9 mouse cellular contexts compared by ENCODE assay signal in the genomic region with DNA sequence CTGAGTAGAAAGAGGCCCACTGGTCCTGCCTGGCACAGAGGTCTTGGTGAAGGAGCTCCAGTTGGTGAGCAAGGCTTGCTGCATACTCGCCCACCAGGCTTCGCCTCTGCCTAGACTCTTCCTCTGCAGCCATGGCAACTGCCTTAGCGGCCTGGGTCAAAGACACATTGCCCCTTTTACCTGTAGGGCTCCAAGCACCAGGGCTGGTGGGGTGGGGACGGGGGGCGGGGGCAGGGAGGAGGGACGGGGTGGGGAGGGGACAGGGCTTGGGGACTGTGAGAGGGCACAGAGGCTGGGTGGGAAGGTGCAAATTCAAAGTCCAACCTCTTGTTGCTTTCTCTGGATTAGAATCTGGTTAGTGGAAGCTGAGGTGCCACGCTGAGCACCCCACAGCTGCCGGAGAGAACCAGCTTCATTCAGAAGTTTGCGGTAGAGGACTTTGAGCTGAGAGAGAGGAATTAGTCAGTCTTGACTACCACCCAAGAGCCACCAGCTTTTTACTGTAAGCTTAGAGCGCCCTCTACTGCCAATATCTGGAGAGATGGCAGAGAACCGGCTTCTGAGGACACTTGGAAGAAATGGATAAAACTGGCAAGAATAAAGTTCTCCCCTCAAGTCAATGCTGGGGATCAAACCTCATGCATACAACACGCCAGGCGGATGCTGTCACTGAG. TPM values are rescaled to one million over a fixed set of nuclear protein-coding genes. Genes with fewer than 3 reads are reported as not detected.
A peak's percentile ranks its signal among the peaks of the same experiment; 100 is the strongest.
DNase-seq lines count a peak whose midpoint lies in the region; ATAC-seq lines count a peak whose summit lies in the region.
"Had no signal": no experiment of that assay in that cellular context is flagged by ENCODE, and none has a peak within 500 bp of the region (broad histone marks: within the 10 kb centered on the region; RNA-seq: fewer than 3 reads in every experiment).

No protein-coding gene starts in this region.

- no peaks in the 10 kb centered on the region for H3K4me1 ChIP-seq in midbrain, embryonic 15.5 days

- WGBS in midbrain, embryonic 15.5 days = 20% methylated on average over 13 of the region's 13 CpGs

- no peaks in the 10 kb centered on the region for H3K9me3 ChIP-seq in midbrain, embryonic 15.5 days

- H3K4me2 ChIP-seq in midbrain, embryonic 15.5 days = no peak overlapping the region

- no peak overlapping the region for H3K4me3 ChIP-seq in midbrain, embryonic 15.5 days
- H3K4me3 ChIP-seq: erythroblast, embryonic 14.5 days had no signal

- no peaks in the 10 kb centered on the region for H3K36me3 ChIP-seq in midbrain, embryonic 15.5 days (replicated peaks)

- ATAC-seq in granulocyte monocyte progenitor cell, adult 5-6 weeks (replicated peaks; ENCODE audit: poor library complexity, severe bottlenecking) = peak; percentile 81
- peak; percentile 75 for ATAC-seq in midbrain, embryonic 15.5 days (replicated peaks)

- DNase-seq in 416B (ENCODE audit: low read depth) = peak; percentile 86
- peak; percentile 73 for DNase-seq in ZHBTc4 (ENCODE audit: low read depth, low spot score)
- DNase-seq in embryo, embryonic 11.5 days (ENCODE audit: low read depth, low spot score) = peak; percentile 69
- peak; percentile 59 for DNase-seq in kidney, adult 18-20 months
- peak; percentile 68 for DNase-seq in left cerebral cortex, postnatal 4 days
- DNase-seq in telencephalon, adult 2 months (ENCODE audit: low read depth, low spot score) = peak; percentile 73

- no peak overlapping the region for H3K9ac ChIP-seq in midbrain, embryonic 15.5 days

- H3K27me3 ChIP-seq in midbrain, embryonic 15.5 days (replicated peaks) = no peaks in the 10 kb centered on the region

- H3K27ac ChIP-seq in midbrain, embryonic 15.5 days = no peak overlapping the region

- intact Hi-C loops in left cerebral cortex, postnatal 4 days (cut with DNase I) = loop anchor here (2.0 kb wide), 1 partner anchor 303 kb away; no protein-coding TSS in a partner anchor

RNA-seq across cellular contexts. Expression of gene Gm32742, which starts 13.1 kb away (rescaled TPM):
- 0.70 TPM in 1 of 2 replicates, not detected in the other for total RNA-seq in granulocyte monocyte progenitor cell, adult 5-6 weeks (2014; fragmentation: Nextera tagmentation)
- 0.21 and 0.26 TPM in 2 replicates for total RNA-seq in granulocyte monocyte progenitor cell, adult 5-6 weeks (2017)
- under 1 TPM in 1 of 2 experiments, not detected in 1; 0.04 TPM for total RNA-seq in left cerebral cortex, postnatal 4 days (2021)
- polyA plus RNA-seq in midbrain, embryonic 15.5 days (2015; fragmentation: Nextera tagmentation; extraction: Ambion mirVana) = 0.03 TPM in 1 of 2 replicates, not detected in the other
- polyA plus RNA-seq: erythroblast, embryonic 14.5 days had no signal

RNA-seq across cellular contexts. Expression of gene 4833427G06Rik, which starts 50.3 kb away (rescaled TPM):
- total RNA-seq in granulocyte monocyte progenitor cell, adult 5-6 weeks (2014; fragmentation: Nextera tagmentation) = not detected in 2 replicates
- total RNA-seq in granulocyte monocyte progenitor cell, adult 5-6 weeks (2017) = not detected in 2 replicates
- total RNA-seq in left cerebral cortex, postnatal 4 days (2021) = under 1 TPM in 1 of 2 experiments, not detected in 1; 0.50 TPM
- 0.70 and 1.2 TPM in 2 replicates for polyA plus RNA-seq in midbrain, embryonic 15.5 days (2015; fragmentation: Nextera tagmentation; extraction: Ambion mirVana)
- polyA plus RNA-seq: erythroblast, embryonic 14.5 days had no signal
